Mouse (Mus musculus): ENCODE measurements around the gene Snx3. TPM values are rescaled to one million over a fixed set of nuclear protein-coding genes. Genes with fewer than 3 reads are reported as not detected.

Snx3 gene
- total RNA-seq, 2 experiments from 2014 or later = 140 to 160 TPM

GRCm38 (mm10) chr10:42572971-42573370 is 71.1 kb downstream of the Snx3 start:
- intact Hi-C loops (cut with DNase I) = no loop called here
- no peak for DNase-seq

GRCm38 (mm10) chr10:42574639-42575038 is 72.8 kb downstream of the Snx3 start:
- intact Hi-C loops (cut with DNase I) = no loop called here
- no peak for DNase-seq

GRCm38 (mm10) chr10:42577525-42578280 is 75.9 kb downstream of the Snx3 start:
- DNase-seq = no peak

GRCm38 (mm10) chr10:42578281-42578675 is 76.4 kb downstream of the Snx3 start:
- no peak for DNase-seq
- intact Hi-C loops (cut with DNase I) = no loop called here

More at GRCm38 (mm10) chr10:42577525-42578280, 75.9 kb downstream of the Snx3 start:
- intact Hi-C loops (cut with DNase I) = no loop called here

- DNase-seq = no peak
- intact Hi-C loops (cut with DNase I) = no loop called here
These were observed 77.1 kb downstream of the Snx3 start for GRCm38 (mm10) chr10:42578698-42579474.

- DNase-seq = no peak
- intact Hi-C loops (cut with DNase I) = no loop called here
These were observed 77.8 kb downstream of the Snx3 start for GRCm38 (mm10) chr10:42579475-42580130.

- intact Hi-C loops (cut with DNase I) = no loop called here
These were observed 78.5 kb downstream of the Snx3 start for GRCm38 (mm10) chr10:42580131-42580950.

GRCm38 (mm10) chr10:42580951-42581277 is 79.1 kb downstream of the Snx3 start:
- DNase-seq = no peak
- intact Hi-C loops (cut with DNase I) = no loop called here

More at GRCm38 (mm10) chr10:42580131-42580950, 78.5 kb downstream of the Snx3 start:
- DNase-seq = no peak

- DNase-seq = no peak
- intact Hi-C loops (cut with DNase I) = no loop called here
These were observed 80.1 kb downstream of the Snx3 start for GRCm38 (mm10) chr10:42581694-42582565.

GRCm38 (mm10) chr10:42582566-42583110 is 80.8 kb downstream of the Snx3 start:
- intact Hi-C loops (cut with DNase I) = no loop called here
- DNase-seq = no peak

GRCm38 (mm10) chr10:42583157-42583872 is 81.5 kb downstream of the Snx3 start, which contains the start of the genes Nr2e1 and Ostm1:
Gene Nr2e1 (minus strand): TSS chr10:42583632.
Gene Ostm1 (plus strand): TSS chr10:42583822.
- DNase-seq = peak in 1 of 2 experiments; percentile 33
- intact Hi-C loops (cut with DNase I) = no loop called here

GRCm38 (mm10) chr10:42583902-42584435 is 82.1 kb downstream of the Snx3 start:
- intact Hi-C loops (cut with DNase I) = no loop called here
- no peak for DNase-seq

GRCm38 (mm10) chr10:42584436-42584983 is 82.7 kb downstream of the Snx3 start:
- intact Hi-C loops (cut with DNase I) = no loop called here

More at GRCm38 (mm10) chr10:42584436-42584983, 82.7 kb downstream of the Snx3 start:
- DNase-seq = no peak

Other genes with a start within 250 kb of the Snx3 start
- gene Foxo3, start 225.3 kb upstream of the Snx3 start, total RNA-seq (2021) = 10 to 100 TPM; 25.6 to 31.0 TPM
- 10 to 100 TPM in 1 of 2 experiments, 1 to 10 TPM in 1; 8.5 to 10.5 TPM for gene Afg1l, start 23.5 kb upstream of the Snx3 start, total RNA-seq (2021)
- gene Nr2e1, start 81.6 kb downstream of the Snx3 start, total RNA-seq (2021) = not detected
- gene Ostm1, start 81.8 kb downstream of the Snx3 start, total RNA-seq (2021) = 10 to 100 TPM; 19.3 to 19.5 TPM